Mouse (Mus musculus): ENCODE results near the gene Klhl29. TPM values are rescaled to one million over a fixed set of nuclear protein-coding genes. Genes with fewer than 3 reads are reported as not detected.
A peak's percentile ranks its signal among the peaks of the same experiment; 100 is the strongest.

Gene Klhl29
- total RNA-seq, 2 experiments from 2014 or later: 39.8 to 51.9 TPM

DNA sequence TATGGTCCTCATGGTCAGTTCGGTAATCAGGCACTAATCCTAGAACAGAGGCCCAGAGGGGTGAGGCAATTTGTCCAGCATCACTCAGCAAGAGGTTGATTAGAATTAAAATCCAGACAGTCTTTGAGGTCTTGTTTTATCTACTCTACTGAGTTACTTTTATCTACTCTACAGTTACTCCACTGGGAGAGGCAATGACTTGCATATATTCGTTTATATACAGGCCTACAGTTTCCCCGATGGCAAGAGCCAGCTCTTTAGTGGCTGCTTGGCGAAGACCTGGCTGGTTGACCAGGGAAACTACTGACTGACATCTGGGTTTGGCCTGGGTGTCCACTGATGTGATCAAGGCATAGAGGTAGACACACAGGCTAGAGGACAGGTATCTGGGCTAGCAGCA, 168.3 kb downstream of the Klhl29 start:
- intact Hi-C loops (cut with DNase I): no loop called here
- no peak for DNase-seq (ENCODE audit: low spot score in 2 of 2)

DNA sequence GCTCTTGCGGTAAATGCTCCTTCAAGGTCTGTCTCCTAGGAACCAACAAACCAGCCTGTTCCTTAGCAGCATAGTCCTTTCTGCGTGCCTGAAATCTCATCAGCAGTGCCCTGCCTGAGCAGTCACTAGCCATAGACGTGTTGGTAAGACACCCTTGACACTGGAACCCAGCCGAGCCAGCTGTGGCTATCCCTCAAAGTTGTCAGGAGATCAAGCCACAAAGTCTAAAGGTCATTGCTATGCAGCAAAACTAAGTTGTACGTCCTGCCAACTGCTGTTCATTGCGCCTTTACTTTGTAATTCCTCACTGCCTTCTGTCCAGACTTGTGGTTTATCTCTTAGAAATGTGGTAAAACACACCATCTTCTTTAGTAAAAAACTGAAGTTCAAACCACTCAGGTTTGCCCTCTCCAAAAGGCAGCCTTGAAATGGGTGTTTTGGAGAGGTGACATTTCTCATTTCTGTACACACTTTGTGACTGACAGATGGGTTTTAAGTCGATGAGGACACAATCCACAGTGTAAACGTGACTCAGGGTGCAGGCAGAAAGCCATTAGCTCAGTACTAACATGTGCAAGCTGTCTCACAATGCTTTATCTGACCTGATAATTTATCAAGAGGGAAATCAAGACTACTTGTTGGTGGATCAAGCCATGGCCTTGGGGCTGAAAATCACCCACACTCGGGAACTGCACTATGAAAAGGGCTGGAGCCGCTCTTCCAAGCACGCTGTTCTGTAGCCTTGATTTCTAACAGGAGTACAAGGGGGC, 171.2 kb downstream of the Klhl29 start:
- intact Hi-C loops (cut with DNase I): no loop called here

GRCm38 (mm10) chr12:5203385-5203784, 172.1 kb downstream of the Klhl29 start:
- intact Hi-C loops (cut with DNase I): no loop called here
- DNase-seq (ENCODE audit: low spot score in 2 of 2): no peak

More for the DNA sequence above, 171.2 kb downstream of the Klhl29 start:
- DNase-seq (ENCODE audit: low spot score in 2 of 2): no peak

DNA sequence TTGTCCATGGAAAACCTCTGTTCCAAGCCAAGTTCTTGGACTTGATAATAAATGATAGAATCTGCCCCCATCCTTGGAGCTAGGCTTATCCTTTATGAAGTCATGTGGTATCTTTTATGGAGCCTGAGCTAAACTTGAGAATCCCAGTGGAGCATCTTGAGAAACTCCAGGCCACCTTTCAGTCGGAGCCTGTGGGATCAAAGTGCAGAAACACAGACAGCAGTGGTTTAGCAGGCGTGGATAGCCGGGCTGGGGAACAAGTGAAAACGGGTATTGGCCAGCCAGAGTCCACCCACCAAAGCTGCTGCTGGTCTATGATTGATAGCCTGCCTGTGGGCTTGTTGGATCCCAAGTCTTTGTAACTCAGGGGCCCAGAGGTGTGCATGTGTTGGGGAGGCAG, 177.2 kb downstream of the Klhl29 start:
- intact Hi-C loops (cut with DNase I): no loop called here

DNA sequence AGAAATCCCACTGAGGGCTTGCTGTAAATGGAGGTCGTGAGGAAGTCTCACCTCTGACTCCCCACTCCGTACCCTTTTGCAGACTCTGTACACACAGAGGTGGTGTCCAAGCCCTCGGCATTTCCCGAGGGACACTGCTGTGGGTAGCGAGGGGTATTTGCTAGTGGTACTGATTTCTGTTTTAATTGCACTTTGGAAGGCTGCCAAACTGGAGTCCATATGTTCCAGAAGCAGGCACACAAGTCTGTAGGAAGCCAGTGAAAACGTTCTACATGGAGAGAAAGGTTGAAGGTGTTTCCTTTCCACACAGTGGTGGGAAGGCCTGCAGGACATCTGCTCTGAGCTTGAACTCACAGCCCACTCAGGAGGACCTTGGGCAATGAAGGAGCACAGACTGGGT, 181.3 kb downstream of the Klhl29 start:
- DNase-seq (ENCODE audit: low spot score in 2 of 2): no peak
- intact Hi-C loops (cut with DNase I): no loop called here

More for the DNA sequence above, 177.2 kb downstream of the Klhl29 start:
- no peak for DNase-seq (ENCODE audit: low spot score in 2 of 2)

GRCm38 (mm10) chr12:5192380-5192718, 183.1 kb downstream of the Klhl29 start:
- DNase-seq (ENCODE audit: low spot score in 2 of 2): no peak
- intact Hi-C loops (cut with DNase I): no loop called here

GRCm38 (mm10) chr12:5191628-5192379, 183.7 kb downstream of the Klhl29 start:
- no peak for DNase-seq (ENCODE audit: low spot score in 2 of 2)
- intact Hi-C loops (cut with DNase I): no loop called here

DNA sequence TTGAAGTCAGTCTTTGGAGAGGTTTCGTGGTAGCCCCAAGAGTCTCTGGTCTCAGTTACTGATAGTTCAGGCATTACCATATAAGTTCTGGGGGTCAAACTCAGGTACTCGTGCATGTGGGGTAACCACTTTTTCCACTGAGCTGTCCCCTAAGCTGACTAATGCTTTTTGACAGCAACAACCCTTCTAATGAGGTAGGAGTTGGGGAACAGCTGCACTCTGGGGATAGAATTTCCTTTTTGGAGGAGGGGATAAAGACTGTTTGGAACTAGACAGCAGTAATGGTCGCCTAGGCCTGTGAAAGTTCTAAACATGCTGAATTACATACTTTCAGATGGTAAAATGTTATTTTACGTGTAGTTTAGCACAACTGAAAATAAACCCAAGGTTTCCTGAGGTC, 184.3 kb downstream of the Klhl29 start:
- no peak for DNase-seq (ENCODE audit: low spot score in 2 of 2)
- intact Hi-C loops (cut with DNase I): no loop called here

DNA sequence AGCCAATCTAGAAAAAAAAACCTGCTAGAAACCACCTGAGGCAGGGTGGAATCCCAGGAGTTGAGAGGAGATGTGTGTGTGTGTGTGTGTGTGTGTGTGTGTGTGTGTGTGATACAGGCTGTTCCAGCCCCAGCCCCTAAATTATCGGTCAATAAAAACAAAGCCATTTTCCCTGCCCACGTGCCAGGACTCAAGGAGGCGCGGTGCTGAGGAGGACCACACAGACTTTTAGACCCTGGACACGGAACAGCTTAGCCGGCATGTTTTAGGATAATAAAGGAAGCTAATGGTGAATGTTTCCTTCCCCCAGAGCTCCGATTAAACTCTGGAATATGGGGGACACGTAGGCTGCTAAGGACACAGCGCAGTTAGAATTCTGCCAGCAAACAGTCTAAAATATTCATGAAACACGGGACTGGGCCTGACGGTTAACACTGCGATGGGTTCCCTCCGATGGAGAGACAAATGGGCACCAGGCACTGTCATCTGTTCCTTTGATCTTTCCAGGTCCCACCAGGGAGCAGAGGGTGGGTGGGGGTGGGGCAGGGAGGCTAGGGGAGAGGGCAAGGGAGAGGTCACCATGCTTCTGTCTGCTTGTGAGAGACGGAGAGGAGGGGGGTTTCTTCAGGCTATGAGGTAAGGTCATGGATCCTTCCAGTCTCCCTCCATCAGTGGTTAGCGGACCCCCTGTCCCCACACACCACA, 185.9 kb downstream of the Klhl29 start:
- intact Hi-C loops (cut with DNase I): no loop called here
- no peak for DNase-seq (ENCODE audit: low spot score in 2 of 2)

DNA sequence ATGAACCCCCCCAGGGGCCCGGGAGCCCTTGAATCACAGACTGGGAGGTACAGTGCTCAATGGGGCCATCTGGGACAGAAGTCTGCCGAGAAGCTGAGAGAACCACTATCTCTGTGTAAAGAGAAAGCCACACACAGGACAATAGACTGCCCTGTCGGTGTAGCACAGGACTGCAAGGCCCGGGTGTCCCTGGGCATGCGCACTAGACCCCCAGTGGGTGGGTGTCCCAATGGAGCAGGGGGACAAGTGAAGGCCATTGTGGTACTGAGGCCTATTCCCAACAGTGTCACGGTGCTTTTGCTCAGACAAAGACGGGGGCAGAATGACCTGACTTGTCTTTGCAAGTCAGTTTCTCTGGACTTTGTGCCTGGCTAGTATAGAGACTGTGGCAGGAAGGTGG, 186.6 kb downstream of the Klhl29 start:
- intact Hi-C loops (cut with DNase I): no loop called here
- no peak for DNase-seq (ENCODE audit: low spot score in 2 of 2)

- no peak for DNase-seq (ENCODE audit: low spot score in 2 of 2)
- intact Hi-C loops (cut with DNase I): no loop called here
These were observed 187.6 kb downstream of the Klhl29 start for GRCm38 (mm10) chr12:5187773-5188333.

DNA sequence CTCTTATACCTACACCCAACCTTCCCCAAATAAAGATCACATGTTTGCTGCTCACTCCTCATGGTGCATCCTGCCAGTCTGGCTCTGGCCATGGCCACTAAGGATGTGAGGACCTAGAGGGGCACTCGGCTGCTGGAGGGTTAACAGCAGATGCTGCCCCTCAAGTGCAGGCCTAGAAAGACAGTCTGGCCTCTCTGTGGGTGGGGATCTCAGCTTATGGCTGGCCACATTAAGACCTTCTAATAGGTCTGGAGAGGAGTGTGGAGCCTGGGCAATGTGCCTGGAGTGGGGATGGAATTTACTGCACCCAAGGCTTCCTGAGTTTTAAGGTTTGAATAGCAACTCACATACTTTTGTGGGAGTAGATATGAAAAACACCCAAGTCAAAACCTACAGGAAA, 188.8 kb downstream of the Klhl29 start:
- DNase-seq (ENCODE audit: low spot score in 2 of 2): no peak
- intact Hi-C loops (cut with DNase I): no loop called here

DNA sequence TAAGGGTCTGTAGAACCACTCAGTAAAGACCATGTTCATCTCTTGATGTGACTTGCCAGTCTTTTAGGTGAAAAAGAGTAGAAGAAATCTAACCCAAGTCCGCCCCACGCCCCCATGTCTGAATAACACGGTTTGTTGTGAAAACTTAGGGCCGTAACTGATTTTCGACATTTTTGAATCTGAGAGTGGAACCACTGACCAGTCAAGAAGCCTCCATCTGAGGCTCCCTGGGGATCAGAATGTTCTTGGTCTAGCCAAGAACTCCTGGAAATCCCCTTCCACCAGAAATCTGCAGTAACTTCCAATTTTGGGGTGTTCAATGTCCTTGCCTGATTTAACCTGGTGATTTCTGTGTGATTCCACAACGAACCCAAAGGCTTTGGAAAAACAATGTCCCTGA, 189.9 kb downstream of the Klhl29 start:
- no peak for DNase-seq (ENCODE audit: low spot score in 2 of 2)
- intact Hi-C loops (cut with DNase I): no loop called here

GRCm38 (mm10) chr12:5182586-5182985, 192.9 kb downstream of the Klhl29 start:
- intact Hi-C loops (cut with DNase I): no loop called here
- no peak for DNase-seq (ENCODE audit: low spot score in 2 of 2)

DNA sequence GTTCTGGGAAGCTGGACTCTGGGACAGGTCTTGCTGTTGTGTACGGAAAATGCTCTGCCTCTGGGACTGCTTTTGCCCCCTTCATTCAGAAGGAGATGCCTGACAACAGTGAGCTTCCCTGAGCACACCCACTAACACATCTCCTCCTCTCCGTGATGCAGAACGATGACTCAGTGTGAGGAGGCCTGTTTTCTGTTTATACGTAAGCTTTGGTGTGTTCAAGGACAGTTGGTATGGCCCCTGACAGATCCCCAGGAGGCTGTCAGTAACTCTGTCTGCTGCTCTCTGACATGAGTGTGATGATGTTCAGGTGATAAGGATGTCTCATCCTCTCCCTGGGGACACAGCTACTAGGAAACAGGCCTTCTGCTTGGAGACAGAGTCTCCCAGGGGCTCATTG, 193.3 kb downstream of the Klhl29 start:
- DNase-seq (ENCODE audit: low spot score in 2 of 2): peak in 1 of 2 experiments; percentile 44
- intact Hi-C loops (cut with DNase I): no loop called here

GRCm38 (mm10) chr12:5176716-5177341, 198.7 kb downstream of the Klhl29 start:
- no peak for DNase-seq (ENCODE audit: low spot score in 2 of 2)
- intact Hi-C loops (cut with DNase I): no loop called here

DNA sequence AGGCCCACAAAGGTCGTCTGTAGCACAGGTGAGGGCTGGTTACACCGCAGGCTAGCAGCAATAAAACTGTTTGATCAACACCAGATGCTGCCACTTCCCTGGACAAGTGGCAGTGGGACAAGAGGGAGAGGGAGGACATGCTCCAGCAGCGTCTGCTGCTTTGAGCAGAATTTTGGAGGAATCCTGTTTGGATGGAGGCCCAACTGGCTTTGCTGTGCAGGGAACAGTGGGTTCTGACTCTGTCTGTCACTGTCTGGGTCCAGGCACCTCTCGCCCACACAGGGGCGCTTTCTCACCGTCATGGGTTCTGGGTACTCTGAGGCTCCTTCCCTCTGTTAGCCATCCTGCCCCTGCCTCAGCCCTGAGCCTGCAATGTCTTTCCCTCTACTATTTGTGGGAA, 209.3 kb downstream of the Klhl29 start:
- intact Hi-C loops (cut with DNase I): no loop called here
- DNase-seq (ENCODE audit: low spot score in 2 of 2): no peak

- no peak for DNase-seq (ENCODE audit: low spot score in 2 of 2)
- intact Hi-C loops (cut with DNase I): no loop called here
These were observed 210.1 kb downstream of the Klhl29 start for GRCm38 (mm10) chr12:5165411-5165810.

- intact Hi-C loops (cut with DNase I): loop anchor here (5.0 kb wide), 1 partner anchor 50 kb away; no protein-coding TSS in a partner anchor
- DNase-seq (ENCODE audit: low spot score in 2 of 2): peak in 1 of 2 experiments; percentile 40
These were observed 212.8 kb downstream of the Klhl29 start for GRCm38 (mm10) chr12:5162672-5163071.

GRCm38 (mm10) chr12:5161631-5162030, 213.9 kb downstream of the Klhl29 start:
- no peak for DNase-seq (ENCODE audit: low spot score in 2 of 2)
- intact Hi-C loops (cut with DNase I): loop anchor here (5.0 kb wide), 1 partner anchor 51 kb away; no protein-coding TSS in a partner anchor

Data from left cerebral cortex, postnatal 36 days (tissue).